Mouse (Mus musculus): ENCODE results near the gene Gnat1. TPM values are rescaled to one million over a fixed set of nuclear protein-coding genes. Genes with fewer than 3 reads are reported as not detected.

Gene Gnat1
- polyA plus RNA-seq, 1 experiment from 2014 or later = 2.9 TPM

- WGBS = 44% methylated on average over 8 of the region's 8 CpGs
- ATAC-seq (ENCODE audit: low FRiP score) = no peak
- Histone ChIP-seq H3K27me3 (replicated peaks) (no peaks in the 10 kb centered on the region), H3K4me1 (peaks cover 34% of the 10 kb centered on the region), H3K27ac (replicated peaks) (peak overlapping the region; percentile 4; the same call in 1 of the 2 replicates), H3K9me3 (replicated peaks) (no peaks in the 10 kb centered on the region), H3K9ac (replicated peaks) (no peak overlapping the region), H3K4me2 (no peak overlapping the region), H3K36me3 (no peaks in the 10 kb centered on the region), H3K4me3 (replicated peaks) (no peak overlapping the region)
These were observed 39.2 kb downstream of the Gnat1 start for GRCm38 (mm10) chr9:107640257-107640772.

- no peaks in the 10 kb centered on the region for H3K9me3 ChIP-seq (replicated peaks)
- H3K27me3 ChIP-seq (replicated peaks) = no peaks in the 10 kb centered on the region
- H3K4me1 ChIP-seq = peaks cover 48% of the 10 kb centered on the region
- peak; percentile 25; the same call in 1 of the 2 replicates for ATAC-seq (ENCODE audit: low FRiP score)
- WGBS = 11% methylated on average over 7 of the region's 7 CpGs
- H3K4me2 ChIP-seq = 0 out of 2 replicates have a peak overlapping the region, but pooled peaks have one; percentile 11
- H3K27ac ChIP-seq (replicated peaks) = peak overlapping the region; percentile 68
- H3K4me3 ChIP-seq (replicated peaks) = no peak overlapping the region
- H3K36me3 ChIP-seq = no peaks in the 10 kb centered on the region
- H3K9ac ChIP-seq (replicated peaks) = no peak overlapping the region
These were observed 42.4 kb downstream of the Gnat1 start for GRCm38 (mm10) chr9:107637070-107637469.

GRCm38 (mm10) chr9:107635279-107636028 is 44.1 kb downstream of the Gnat1 start, which contains the start of gene Gnai2:
Gene Gnai2 (minus strand): TSS chr9:107635367.
- ATAC-seq (ENCODE audit: low FRiP score) = peak; percentile 91
- Histone ChIP-seq H3K4me1 (peaks cover 64% of the 10 kb centered on the region), H3K27ac (replicated peaks) (peak within 1 kb of the TSS; percentile 89), H3K9ac (replicated peaks) (peak within 1 kb of the TSS; percentile 87), H3K36me3 (no peaks in the 10 kb centered on the region), H3K27me3 (replicated peaks) (no peaks in the 10 kb centered on the region), H3K4me2 (peak within 1 kb of the TSS; percentile 85), H3K4me3 (replicated peaks) (peak within 1 kb of the TSS; percentile 85), H3K9me3 (replicated peaks) (no peaks in the 10 kb centered on the region)
- 3% methylated on average over 35 of the region's 38 CpGs for WGBS

- H3K4me1 ChIP-seq = peaks cover 73% of the 10 kb centered on the region
- H3K9me3 ChIP-seq (replicated peaks) = no peaks in the 10 kb centered on the region
- peak overlapping the region; percentile 89 for H3K27ac ChIP-seq (replicated peaks)
- ATAC-seq (ENCODE audit: low FRiP score) = no peak
- peak overlapping the region; percentile 85 for H3K4me2 ChIP-seq
- H3K9ac ChIP-seq (replicated peaks) = peak overlapping the region; percentile 87
- under 1% methylated on average over 35 of the region's 35 CpGs for WGBS
- H3K36me3 ChIP-seq = no peaks in the 10 kb centered on the region
- peak overlapping the region; percentile 85 for H3K4me3 ChIP-seq (replicated peaks)
- H3K27me3 ChIP-seq (replicated peaks) = no peaks in the 10 kb centered on the region
These were observed 44.9 kb downstream of the Gnat1 start for GRCm38 (mm10) chr9:107634406-107635278.

- H3K27me3 ChIP-seq (replicated peaks) = no peaks in the 10 kb centered on the region
- ATAC-seq (ENCODE audit: low FRiP score) = no peak
- H3K9me3 ChIP-seq (replicated peaks) = no peaks in the 10 kb centered on the region
- H3K9ac ChIP-seq (replicated peaks) = peak overlapping the region; percentile 87
- H3K36me3 ChIP-seq = no peaks in the 10 kb centered on the region
- peaks cover 81% of the 10 kb centered on the region for H3K4me1 ChIP-seq
- H3K4me3 ChIP-seq (replicated peaks) = peak overlapping the region; percentile 85
- H3K27ac ChIP-seq (replicated peaks) = peak overlapping the region; percentile 89
- WGBS = 0% methylated on average over 15 of the region's 15 CpGs
- peak overlapping the region; percentile 85 for H3K4me2 ChIP-seq
These were observed 45.7 kb downstream of the Gnat1 start for GRCm38 (mm10) chr9:107633661-107634405.

- Histone ChIP-seq H3K36me3 (no peaks in the 10 kb centered on the region), H3K9me3 (replicated peaks) (no peaks in the 10 kb centered on the region), H3K4me1 (peaks cover 87% of the 10 kb centered on the region), H3K9ac (replicated peaks) (peak overlapping the region; percentile 87), H3K4me3 (replicated peaks) (peak overlapping the region; percentile 85), H3K4me2 (peak overlapping the region; percentile 85), H3K27me3 (replicated peaks) (no peaks in the 10 kb centered on the region), H3K27ac (replicated peaks) (peak overlapping the region; percentile 89)
- peak; percentile 6; the same call in 1 of the 2 replicates for ATAC-seq (ENCODE audit: low FRiP score)
- 2% methylated on average over 32 of the region's 33 CpGs for WGBS
These were observed 46.3 kb downstream of the Gnat1 start for GRCm38 (mm10) chr9:107633091-107633660.

- no peaks in the 10 kb centered on the region for H3K36me3 ChIP-seq
- H3K4me1 ChIP-seq = peaks cover 93% of the 10 kb centered on the region
- H3K27ac ChIP-seq (replicated peaks) = peak overlapping the region; percentile 89
- ATAC-seq (ENCODE audit: low FRiP score) = no peak
- peak overlapping the region; percentile 85 for H3K4me2 ChIP-seq
- H3K9me3 ChIP-seq (replicated peaks) = no peaks in the 10 kb centered on the region
- 27% methylated on average over 6 of the region's 6 CpGs for WGBS
- peak overlapping the region; percentile 85 for H3K4me3 ChIP-seq (replicated peaks)
- no peaks in the 10 kb centered on the region for H3K27me3 ChIP-seq (replicated peaks)
- H3K9ac ChIP-seq (replicated peaks) = peak overlapping the region; percentile 87
These were observed 47.0 kb downstream of the Gnat1 start for GRCm38 (mm10) chr9:107632478-107632877.

GRCm38 (mm10) chr9:107631861-107632260 is 47.7 kb downstream of the Gnat1 start:
- no peak for ATAC-seq (ENCODE audit: low FRiP score)
- peak overlapping the region; percentile 89 for H3K27ac ChIP-seq (replicated peaks)

GRCm38 (mm10) chr9:107631311-107631826 is 48.1 kb downstream of the Gnat1 start:
- 28% methylated on average over 9 of the region's 9 CpGs for WGBS
- peaks cover 94% of the 10 kb centered on the region for H3K4me1 ChIP-seq
- H3K27me3 ChIP-seq (replicated peaks) = no peaks in the 10 kb centered on the region
- H3K36me3 ChIP-seq = no peaks in the 10 kb centered on the region
- no peak overlapping the region for H3K4me3 ChIP-seq (replicated peaks)
- H3K27ac ChIP-seq (replicated peaks) = peak overlapping the region; percentile 89
- no peak for ATAC-seq (ENCODE audit: low FRiP score)
- no peaks in the 10 kb centered on the region for H3K9me3 ChIP-seq (replicated peaks)
- no peak overlapping the region; the same call in 1 of the 2 replicates for H3K9ac ChIP-seq (replicated peaks)
- H3K4me2 ChIP-seq = peak overlapping the region; percentile 85

More at GRCm38 (mm10) chr9:107631861-107632260, 47.7 kb downstream of the Gnat1 start:
- WGBS = 68% methylated on average over 8 of the region's 8 CpGs
- Histone ChIP-seq H3K9me3 (replicated peaks) (no peaks in the 10 kb centered on the region), H3K9ac (replicated peaks) (no peak overlapping the region; the same call in 1 of the 2 replicates), H3K4me1 (peaks cover 93% of the 10 kb centered on the region), H3K4me3 (replicated peaks) (peak overlapping the region; percentile 85), H3K4me2 (peak overlapping the region; percentile 85), H3K36me3 (no peaks in the 10 kb centered on the region), H3K27me3 (replicated peaks) (no peaks in the 10 kb centered on the region)

- H3K9me3 ChIP-seq (replicated peaks) = no peaks in the 10 kb centered on the region
- WGBS = 9% methylated on average over 4 of the region's 4 CpGs
- no peaks in the 10 kb centered on the region for H3K27me3 ChIP-seq (replicated peaks)
- peak overlapping the region; percentile 44 for H3K4me2 ChIP-seq
- H3K9ac ChIP-seq (replicated peaks) = peak overlapping the region; percentile 34; the same call in 1 of the 2 replicates
- H3K27ac ChIP-seq (replicated peaks) = peak overlapping the region; percentile 89
- H3K4me1 ChIP-seq = peaks cover 94% of the 10 kb centered on the region
- H3K4me3 ChIP-seq (replicated peaks) = peak overlapping the region; percentile 10; the same call in 1 of the 2 replicates
- H3K36me3 ChIP-seq = no peaks in the 10 kb centered on the region
- peak; percentile 22; the same call in 1 of the 2 replicates for ATAC-seq (ENCODE audit: low FRiP score)
These were observed 48.9 kb downstream of the Gnat1 start for GRCm38 (mm10) chr9:107630576-107630975.

All from neural tube, embryonic 15.5 days (tissue).